Mouse (Mus musculus) liver, embryonic 11.5 days (tissue): Measurements from ENCODE around the gene Fry. TPM values are rescaled to one million over a fixed set of nuclear protein-coding genes. Genes with fewer than 3 reads are reported as not detected.

Experiments used
- ATAC-seq: fragments of 200-750 bp; cut with Nextera tagmentation; replicated peaks from 2 replicates; pipeline ENCODE4 v1.8.0; 2017; ENCODE audit warnings: moderate number of reproducible peaks, mild to moderate bottlenecking, moderate TSS enrichment, moderate library complexity; ENCODE audit not compliant: low FRiP score
- DNase-seq: peaks from one replicate; pipeline ENCODE4 v3.0.0-alpha.2; 2017; ENCODE audit warnings: low spot score
- H3K27ac ChIP-seq: fragments of 300-500 bp; sonication (generic); 2 replicates; pipeline ENCODE4 v1.5.1; 2014; ENCODE audit warnings: mild to moderate bottlenecking, low read depth, low read length, control low read depth
- H3K27me3 ChIP-seq: fragments of 300-500 bp; sonication (generic); replicated peaks from 2 replicates; pipeline ENCODE4 v1.6.1; 2014; ENCODE audit warnings: low read length, mixed read lengths; ENCODE audit not compliant: control insufficient read depth, insufficient read depth
- H3K36me3 ChIP-seq: fragments of 300-500 bp; sonication (generic); 2 replicates; pipeline ENCODE4 v1.6.1; 2014; ENCODE audit warnings: mild to moderate bottlenecking, low read length, moderate library complexity, mixed read lengths; ENCODE audit not compliant: control insufficient read depth, insufficient read depth
- H3K4me1 ChIP-seq: fragments of 300-500 bp; sonication (generic); replicated peaks from 2 replicates; pipeline ENCODE4 v1.6.1; 2014; ENCODE audit warnings: low read length, mixed read lengths; ENCODE audit not compliant: control insufficient read depth, insufficient read depth
- H3K4me2 ChIP-seq: fragments of 300-500 bp; sonication (generic); 2 replicates; pipeline ENCODE4 v1.6.1; 2014; ENCODE audit warnings: mild to moderate bottlenecking, control low read depth, moderate library complexity
- H3K4me3 ChIP-seq: fragments of 300-500 bp; sonication (generic); 2 replicates; pipeline ENCODE4 v1.5.1; 2014; ENCODE audit warnings: low read depth, low read length, control low read depth
- H3K9ac ChIP-seq: fragments of 300-500 bp; sonication (generic); 2 replicates; pipeline ENCODE4 v1.6.1; 2014; ENCODE audit warnings: low read depth, low read length, control low read depth
- H3K9me3 ChIP-seq: fragments of 300-500 bp; sonication (generic); 2 replicates; pipeline ENCODE4 v1.6.1; 2016; ENCODE audit warnings: low read length, inconsistent platforms, mixed read lengths; ENCODE audit not compliant: control insufficient read depth
- WGBS: fragments of 180-500 bp; shearing (Covaris S2); extraction: QIAGEN DNeasy Blood & Tissue Kit; methylation state at CpG from one replicate; pipeline ENCODE4 v1.1.7; 2014; 5-methylcytosine and 5-hydroxymethylcytosine counted together
- polyA plus RNA-seq: library from polyadenylated mRNA; unstranded; fragments of >200 nt; fragmentation: Nextera tagmentation; extraction: Ambion mirVana; gene quantifications from 2 replicates; pipeline ENCODE4 v1.2.1, GENCODE M21; 2014

Fry gene
- polyA plus RNA-seq, 1 experiment from 2014 or later: 5.5 TPM

DNA sequence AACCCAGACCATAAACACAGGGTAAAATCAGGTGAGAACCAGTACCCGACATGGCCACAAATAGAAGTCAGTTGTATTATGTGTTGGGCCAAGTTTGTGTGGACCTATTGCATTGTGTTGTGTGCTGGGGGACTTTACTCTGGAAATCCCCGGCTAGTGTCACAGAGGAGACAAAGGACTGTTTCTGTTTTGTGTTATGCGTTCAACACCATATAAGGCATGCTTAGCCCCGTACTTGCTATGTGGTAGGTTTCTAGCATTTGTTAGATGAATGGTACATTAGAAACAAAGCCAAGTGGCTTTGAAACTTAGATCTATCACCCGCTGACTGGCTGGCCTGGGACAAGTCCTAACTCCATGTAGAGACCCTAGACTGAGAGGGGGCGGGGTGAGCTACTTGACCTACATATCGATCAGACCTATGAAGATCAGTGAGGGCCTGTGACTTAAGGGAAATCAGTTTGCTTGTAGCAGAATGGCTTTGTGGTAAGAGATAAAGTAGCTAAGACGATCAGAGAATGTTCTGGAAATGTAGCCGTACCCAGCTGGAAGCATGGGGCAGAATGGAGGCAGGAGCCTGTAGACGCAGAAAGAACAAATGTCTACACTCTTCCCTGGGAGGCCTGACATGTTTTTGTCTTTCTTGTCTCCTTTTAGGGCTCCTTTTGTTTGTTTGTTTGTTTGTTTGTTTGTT is 105.2 kb downstream of the Fry start:
- ATAC-seq (no peak), DNase-seq (no peak)
- Histone ChIP-seq H3K36me3 (no peaks in the 10 kb centered on the region), H3K4me3 (no peak overlapping the region), H3K4me2 (no peak overlapping the region), H3K9me3 (no peaks in the 10 kb centered on the region), H3K27ac (no peak overlapping the region), H3K4me1 (no peaks in the 10 kb centered on the region), H3K9ac (no peak overlapping the region), H3K27me3 (no peaks in the 10 kb centered on the region)
- WGBS: 84% methylated on average over 10 of the region's 10 CpGs

GRCm38 (mm10) chr5:150229086-150229485 is 110.6 kb downstream of the Fry start:
- H3K4me1 ChIP-seq: no peaks in the 10 kb centered on the region

DNA sequence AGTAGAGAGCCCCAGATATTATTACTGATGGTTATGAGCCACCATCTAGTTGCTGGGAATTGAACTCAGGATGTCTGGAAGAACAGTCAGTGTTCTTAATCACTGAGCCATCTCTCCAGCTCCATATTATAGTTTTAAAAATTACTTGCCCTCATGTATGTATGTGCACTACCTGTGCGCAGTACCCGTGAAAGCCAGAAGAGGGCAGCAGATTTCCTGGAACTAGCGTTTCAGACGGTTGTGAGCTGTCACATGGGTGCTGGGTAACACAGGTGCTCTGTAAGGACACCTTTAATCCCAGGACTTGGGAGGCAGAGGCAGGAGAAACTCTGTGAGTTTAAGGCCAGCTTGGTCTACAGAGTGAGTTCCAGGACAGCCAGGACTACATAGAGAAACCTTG is 111.3 kb downstream of the Fry start:
- Histone ChIP-seq H3K27me3 (no peaks in the 10 kb centered on the region), H3K4me3 (no peak overlapping the region), H3K4me1 (no peaks in the 10 kb centered on the region), H3K9ac (no peak overlapping the region), H3K36me3 (no peaks in the 10 kb centered on the region), H3K27ac (no peak overlapping the region), H3K9me3 (no peaks in the 10 kb centered on the region), H3K4me2 (no peak overlapping the region)
- WGBS: 83% methylated on average over 4 of the region's 4 CpGs
- ATAC-seq (no peak), DNase-seq (no peak)

More at GRCm38 (mm10) chr5:150229086-150229485, 110.6 kb downstream of the Fry start:
- Histone ChIP-seq H3K4me3 (no peak overlapping the region), H3K27me3 (no peaks in the 10 kb centered on the region), H3K9me3 (no peaks in the 10 kb centered on the region), H3K36me3 (no peaks in the 10 kb centered on the region), H3K4me2 (no peak overlapping the region), H3K27ac (no peak overlapping the region), H3K9ac (no peak overlapping the region)
- DNase-seq (no peak), ATAC-seq (no peak)
- WGBS: 57% methylated on average over 5 of the region's 5 CpGs

DNA sequence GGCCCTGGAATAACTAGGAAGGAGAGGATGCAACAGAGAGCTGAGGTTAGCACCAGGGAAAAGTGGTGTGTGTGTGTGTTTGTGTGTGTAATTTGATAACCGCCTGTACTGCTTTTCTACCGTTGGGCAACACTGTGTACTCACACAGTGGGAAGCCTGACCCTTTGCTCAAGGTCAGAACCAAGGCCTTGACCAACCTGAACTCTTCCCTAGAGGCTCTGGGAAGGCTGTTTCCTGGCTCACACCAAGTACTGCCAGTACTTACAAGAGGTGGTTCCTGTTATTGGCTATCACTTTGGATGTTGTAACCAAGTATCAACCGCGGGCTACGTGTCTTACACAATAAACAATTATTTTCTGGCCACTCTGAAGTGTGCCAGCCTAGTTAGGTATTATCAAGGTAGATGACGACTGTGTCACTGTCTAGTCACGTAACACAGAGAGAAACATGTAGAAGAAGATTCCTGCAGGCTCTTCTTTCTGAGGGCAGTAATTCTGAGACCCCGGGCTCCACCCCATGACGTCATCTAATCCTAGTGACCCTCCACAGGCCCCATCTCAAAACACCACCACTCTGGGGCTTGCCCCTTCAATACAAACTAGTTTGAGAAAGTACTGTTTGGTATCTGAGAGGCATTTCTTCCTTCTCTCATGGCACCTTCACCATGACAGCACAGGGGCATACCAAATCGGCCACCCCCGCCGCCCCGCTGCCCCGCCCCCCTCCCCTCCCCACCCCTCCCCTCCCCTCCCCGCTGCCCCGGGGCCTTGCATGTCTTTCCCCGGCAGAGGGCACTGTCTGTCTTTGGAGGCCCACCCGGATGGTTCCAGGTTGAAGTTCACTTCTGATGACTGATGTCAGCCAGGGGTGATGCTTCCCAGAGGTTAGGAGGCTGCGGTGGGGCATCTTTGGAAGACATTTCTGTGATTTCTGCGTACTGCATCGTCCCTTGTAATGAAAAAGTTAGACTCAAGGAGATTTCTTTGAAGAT is 114.0 kb downstream of the Fry start:
- DNase-seq (no peak), ATAC-seq (peak; percentile 55)
- Histone ChIP-seq H3K27me3 (no peaks in the 10 kb centered on the region), H3K4me2 (no peak overlapping the region), H3K9ac (no peak overlapping the region), H3K4me3 (no peak overlapping the region), H3K27ac (no peak overlapping the region), H3K36me3 (no peaks in the 10 kb centered on the region), H3K9me3 (no peaks in the 10 kb centered on the region), H3K4me1 (no peaks in the 10 kb centered on the region)
- WGBS: 37% methylated on average over 16 of the region's 21 CpGs

DNA sequence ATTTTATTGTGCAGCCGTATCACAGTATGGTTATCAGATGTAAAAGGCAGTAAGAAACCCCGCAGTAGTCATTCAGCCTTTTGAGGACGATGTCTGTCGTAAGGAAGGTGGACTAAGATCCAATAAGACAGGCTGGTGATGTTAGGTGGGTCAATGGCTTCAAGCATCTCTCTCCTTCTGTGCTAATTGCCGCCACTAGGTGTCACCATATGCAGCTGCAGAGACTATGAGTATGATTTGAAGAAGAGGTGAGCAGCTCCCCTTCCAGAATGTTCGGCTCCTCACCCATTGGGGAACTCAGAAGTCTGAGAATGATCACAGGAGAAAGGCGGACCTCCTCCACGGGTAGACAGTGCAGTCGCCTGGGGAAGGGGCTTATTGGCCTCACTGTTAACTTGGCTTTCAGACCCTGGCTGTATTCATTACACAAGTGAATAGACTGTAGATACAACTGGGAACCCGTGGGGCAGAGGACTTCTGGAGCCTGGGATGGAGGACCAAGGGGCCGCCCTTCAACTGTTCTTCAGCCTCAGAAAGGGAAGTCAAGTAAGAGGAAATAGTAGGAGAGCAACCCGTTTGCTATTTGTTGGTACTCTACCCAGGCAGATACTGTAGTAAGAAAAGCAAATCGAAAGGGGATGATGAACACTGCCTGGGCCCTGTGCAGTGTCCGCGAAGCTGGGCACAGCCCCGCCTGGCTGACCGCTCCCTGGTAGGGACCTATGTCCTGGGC is 114.9 kb downstream of the Fry start:
- H3K4me3 ChIP-seq: no peak overlapping the region
- H3K9me3 ChIP-seq: no peaks in the 10 kb centered on the region
- H3K4me1 ChIP-seq: no peaks in the 10 kb centered on the region
- H3K36me3 ChIP-seq: no peaks in the 10 kb centered on the region
- H3K9ac ChIP-seq: no peak overlapping the region
- no peak overlapping the region for H3K4me2 ChIP-seq
- WGBS: 55% methylated on average over 17 of the region's 17 CpGs
- no peak for DNase-seq
- no peaks in the 10 kb centered on the region for H3K27me3 ChIP-seq
- no peak overlapping the region for H3K27ac ChIP-seq
- ATAC-seq: 0 out of 2 replicates have a peak, but pooled peaks have one; percentile 32

DNA sequence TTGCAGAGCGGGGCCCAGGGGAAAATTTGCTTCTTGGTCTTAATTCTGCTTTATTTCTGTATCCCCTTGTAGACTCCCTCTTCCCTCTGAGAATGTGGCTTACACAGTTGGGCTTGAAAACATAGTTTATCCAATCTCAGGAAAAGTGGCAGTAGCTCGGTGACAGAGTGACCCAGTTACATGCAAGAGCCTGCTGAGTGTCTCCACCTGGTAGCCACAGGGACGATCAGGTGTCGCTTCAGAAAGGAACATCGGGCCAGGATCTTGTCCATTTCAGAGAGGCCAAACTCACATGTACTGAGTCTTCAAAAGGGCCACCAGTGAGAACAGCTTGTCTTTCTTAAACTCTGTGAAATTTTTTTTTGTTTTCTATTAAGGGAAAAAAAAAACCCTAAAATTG is 117.5 kb downstream of the Fry start:
- no peaks in the 10 kb centered on the region for H3K4me1 ChIP-seq
- H3K36me3 ChIP-seq: no peaks in the 10 kb centered on the region
- H3K9ac ChIP-seq: no peak overlapping the region
- no peak overlapping the region for H3K4me2 ChIP-seq
- ATAC-seq (no peak), DNase-seq (no peak)
- H3K9me3 ChIP-seq: no peaks in the 10 kb centered on the region
- H3K27me3 ChIP-seq: no peaks in the 10 kb centered on the region
- no peak overlapping the region for H3K4me3 ChIP-seq
- WGBS: 88% methylated on average over 5 of the region's 5 CpGs
- no peak overlapping the region for H3K27ac ChIP-seq

GRCm38 (mm10) chr5:150236597-150236996 is 118.2 kb downstream of the Fry start:
- no peaks in the 10 kb centered on the region for H3K27me3 ChIP-seq
- H3K36me3 ChIP-seq: no peaks in the 10 kb centered on the region
- no peaks in the 10 kb centered on the region; the same call in 1 of the 2 replicates for H3K9me3 ChIP-seq
- H3K4me2 ChIP-seq: no peak overlapping the region
- DNase-seq: no peak
- no peak overlapping the region for H3K9ac ChIP-seq
- H3K4me3 ChIP-seq: no peak overlapping the region
- no peak overlapping the region for H3K27ac ChIP-seq
- ATAC-seq: no peak
- no peaks in the 10 kb centered on the region for H3K4me1 ChIP-seq

- Histone ChIP-seq H3K4me2 (no peak overlapping the region), H3K9me3 (no peaks in the 10 kb centered on the region; the same call in 1 of the 2 replicates), H3K4me3 (no peak overlapping the region), H3K27me3 (no peaks in the 10 kb centered on the region), H3K27ac (no peak overlapping the region), H3K36me3 (no peaks in the 10 kb centered on the region), H3K9ac (no peak overlapping the region), H3K4me1 (no peaks in the 10 kb centered on the region)
- 89% methylated on average over 9 of the region's 9 CpGs for WGBS
- no peak for ATAC-seq
- no peak for DNase-seq
These were observed 123.2 kb downstream of the Fry start for GRCm38 (mm10) chr5:150241638-150242037.
